Mouse (Mus musculus) cerebellum, adult 2 months (tissue): Measurements from ENCODE around the gene Hyal1.

Experiments used
- CTCF ChIP-seq: fragments of 200-500 bp; IDR thresholded peaks from 2 replicates; pipeline ENCODE4 v1.5.1; 2011; ENCODE audit warnings: low read depth, mild to moderate bottlenecking, control low read depth, low read length, moderate library complexity, borderline replicate concordance; ENCODE audit not compliant: insufficient read depth
- POLR2A ChIP-seq: fragments of 200-500 bp; IDR thresholded peaks from 2 replicates; pipeline ENCODE4 v1.6.1; 2011; ENCODE audit warnings: low read length, control low read depth, borderline replicate concordance; ENCODE audit not compliant: insufficient read depth

DNA sequence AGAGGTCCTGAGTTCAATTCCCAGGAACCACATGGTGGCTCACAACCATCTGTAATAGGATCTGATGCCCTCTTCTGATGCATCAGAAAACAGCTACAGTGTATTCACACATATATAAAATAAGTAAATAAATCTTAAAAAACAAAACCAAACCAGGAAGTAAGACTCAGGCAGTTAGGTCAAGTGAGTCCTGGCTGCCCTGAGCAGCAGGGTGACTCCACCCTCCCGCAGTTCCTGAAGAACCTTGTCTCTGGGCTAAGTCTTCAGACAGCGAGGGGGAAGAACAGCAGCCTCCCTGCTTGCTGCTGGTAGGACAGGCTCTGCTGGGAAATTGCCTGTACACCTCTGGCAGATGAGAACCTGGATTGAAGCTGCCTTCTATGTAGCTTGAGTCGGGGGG, 20.4 kb upstream of the Hyal1 start:
- TF ChIP-seq POLR2A: no peak
- no peak for TF ChIP-seq CTCF
